Mouse (Mus musculus): ENCODE results near the gene Atp6v0a2.

Atp6v0a2 gene

DNA sequence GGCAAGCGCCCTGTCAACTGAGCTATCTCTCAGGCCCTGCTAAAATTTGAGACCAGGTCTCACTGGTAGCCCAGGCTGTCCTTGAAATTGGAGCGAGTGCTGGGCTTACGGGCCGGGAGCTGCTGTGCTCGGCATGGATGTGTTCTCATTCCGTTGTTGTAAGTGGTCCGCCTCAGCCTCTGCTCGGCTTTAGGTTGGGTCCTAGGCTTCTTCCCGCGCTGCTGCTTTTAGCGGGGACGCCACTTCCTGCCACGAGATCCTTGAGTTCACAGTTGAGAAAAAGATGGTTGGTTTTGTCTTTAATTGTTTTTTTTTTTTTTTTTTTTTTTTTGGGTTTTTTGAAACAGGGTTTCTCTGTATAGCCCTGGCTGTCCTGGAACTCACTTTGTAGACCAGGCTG, 9.5 kb downstream of the Atp6v0a2 start:
- no peak for DNase-seq

- no peak for DNase-seq
These were observed 85.4 kb downstream of the Atp6v0a2 start for GRCm38 (mm10) chr5:124713741-124714140.

DNA sequence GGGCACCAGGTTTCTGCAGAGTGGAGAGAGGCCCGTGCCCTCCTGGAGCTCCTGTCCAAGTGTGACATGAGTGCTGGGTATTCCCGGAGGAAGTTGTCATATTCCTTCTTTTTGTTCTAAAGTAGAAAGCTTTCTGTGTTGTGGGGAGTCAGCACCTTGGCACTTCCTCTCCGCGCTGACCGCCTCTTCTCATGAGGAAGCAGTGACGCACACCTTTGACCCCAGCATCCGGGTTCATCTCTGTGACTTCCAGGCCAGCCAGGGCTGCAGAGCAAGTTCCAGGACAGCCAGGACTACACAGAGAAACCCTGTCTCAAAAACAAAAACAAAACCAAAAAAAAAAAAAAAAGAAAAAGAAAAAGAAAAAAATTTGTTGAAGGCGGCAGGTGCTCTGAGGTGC, 86.8 kb downstream of the Atp6v0a2 start:
- peak; percentile 15 for DNase-seq

- no peak for DNase-seq
These were observed 89.6 kb downstream of the Atp6v0a2 start for GRCm38 (mm10) chr5:124717969-124718368.

DNA sequence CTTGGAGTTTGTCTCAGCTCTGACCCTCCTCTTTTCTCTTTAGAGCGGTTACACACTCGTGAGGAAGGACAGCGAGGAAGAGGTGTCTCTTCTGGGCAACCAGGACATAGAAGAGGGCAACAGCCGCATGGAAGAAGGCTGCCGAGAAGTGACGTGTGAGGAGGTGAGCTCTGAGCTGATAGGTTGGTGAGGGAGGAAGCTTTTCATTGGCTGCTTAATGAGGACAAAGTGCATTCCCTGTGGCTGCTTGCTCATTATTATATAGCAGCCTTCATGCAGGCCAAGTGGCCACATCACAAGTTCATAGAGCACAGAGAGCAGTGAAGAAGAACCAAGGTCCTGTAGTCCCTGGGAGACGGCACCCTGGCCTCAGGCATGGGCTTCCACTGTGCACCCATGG, 90.0 kb downstream of the Atp6v0a2 start:
- DNase-seq, result no peak

- no peak for DNase-seq
These were observed 94.7 kb downstream of the Atp6v0a2 start for GRCm38 (mm10) chr5:124723125-124723524.

GRCm38 (mm10) chr5:124724997-124725396, 96.6 kb downstream of the Atp6v0a2 start, which contains the start of gene Dnah10:
Dnah10 (plus strand) TSS chr5:124725085.
- DNase-seq, result no peak

DNA sequence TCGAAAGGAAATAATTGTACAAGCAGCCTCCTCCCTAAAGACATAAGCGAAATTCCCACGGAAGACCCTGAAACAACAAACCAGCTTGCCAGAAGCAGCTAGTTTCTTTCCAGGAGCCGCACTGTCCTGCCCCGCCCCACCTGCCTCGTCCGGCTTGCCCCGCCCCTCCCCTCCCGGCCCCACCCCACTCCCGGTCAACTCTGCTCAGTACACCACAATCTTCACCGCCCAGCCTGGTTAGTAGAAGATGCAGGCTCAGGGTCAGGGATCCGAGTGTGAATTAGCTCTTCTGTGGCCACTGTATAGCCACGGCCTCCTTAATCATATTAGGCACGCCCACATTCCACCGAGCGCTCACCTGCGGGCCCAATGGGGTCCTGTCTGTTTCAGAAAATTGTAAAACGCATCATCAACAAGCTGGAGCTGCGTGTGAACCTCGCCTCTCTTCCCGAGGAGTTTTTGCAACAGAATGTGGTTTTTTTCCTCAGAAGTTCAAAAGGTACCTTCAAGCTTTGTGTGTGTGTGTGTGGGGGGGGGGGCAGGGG, 101.4 kb downstream of the Atp6v0a2 start:
- peak; percentile 29 for DNase-seq

DNA sequence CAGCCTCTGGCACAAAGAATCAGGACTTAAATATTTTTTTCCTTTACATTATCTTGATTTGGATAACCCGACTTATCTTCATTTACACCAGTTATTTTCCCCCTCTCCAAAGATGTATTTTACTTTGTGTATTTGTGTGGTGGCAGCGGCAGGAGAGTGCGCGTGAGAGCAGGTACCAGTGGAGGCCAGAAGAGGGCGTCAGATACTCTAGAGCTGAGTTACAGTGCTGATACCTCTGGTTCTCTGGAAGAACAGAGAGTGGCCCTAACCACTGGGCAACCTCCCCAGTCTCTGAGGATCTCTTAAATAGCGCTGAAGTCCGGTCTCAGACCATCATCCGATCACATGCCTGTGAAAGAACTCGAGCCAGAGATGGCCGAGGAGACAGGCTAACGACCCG, 105.6 kb downstream of the Atp6v0a2 start:
- no peak for DNase-seq

DNA sequence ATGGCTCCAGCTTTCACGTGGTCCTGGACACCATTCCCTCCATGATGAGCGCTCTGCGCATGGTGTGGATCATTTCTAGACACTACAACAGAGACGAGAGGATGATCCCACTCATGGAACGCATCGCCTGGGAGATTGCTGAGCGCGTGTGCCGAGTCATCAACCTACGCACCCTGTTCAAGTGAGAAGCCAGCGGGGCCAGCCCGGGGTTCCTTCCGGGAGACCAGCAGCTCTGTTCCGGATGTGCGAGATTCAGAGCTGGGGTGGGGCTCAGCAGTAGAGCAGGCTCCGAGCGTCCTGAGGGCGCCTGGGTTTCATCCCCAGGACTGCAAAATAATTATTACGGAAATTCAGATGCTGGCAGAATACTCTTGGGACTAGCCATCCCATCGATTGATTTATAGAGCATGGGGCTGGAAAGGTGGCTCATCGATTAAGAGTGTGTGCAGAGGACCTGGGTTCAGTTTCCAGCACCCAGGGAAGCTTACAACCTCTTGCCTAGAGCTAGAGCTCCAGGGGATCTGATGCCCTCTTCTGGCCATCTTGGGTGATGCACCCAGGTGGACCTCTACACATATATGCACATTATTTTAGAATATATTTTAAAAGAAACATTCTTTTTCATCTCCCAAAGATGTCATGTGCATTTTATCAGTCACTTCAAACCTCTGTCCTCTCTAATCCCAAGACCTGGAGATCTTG, 113.7 kb downstream of the Atp6v0a2 start:
- DNase-seq, result no peak

DNA sequence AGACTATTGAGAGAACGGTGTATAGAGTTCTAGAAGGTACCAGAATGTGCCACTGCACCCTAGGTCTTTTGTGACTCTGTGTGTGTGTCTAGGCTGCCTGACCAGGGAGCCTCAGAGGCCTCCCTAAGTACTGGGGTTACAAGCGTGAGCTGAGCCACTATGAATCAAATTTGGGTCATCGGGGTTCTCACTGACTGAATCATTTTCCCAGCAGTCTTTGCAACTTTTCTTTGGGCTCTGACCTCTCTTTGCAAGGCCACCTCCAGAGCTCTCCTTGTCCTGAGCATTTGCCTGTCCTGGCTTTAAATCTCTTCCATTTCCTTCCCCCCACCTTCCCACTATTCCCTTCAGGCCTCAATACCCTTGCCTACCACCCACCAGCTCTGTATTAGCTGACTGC, 115.5 kb downstream of the Atp6v0a2 start:
- DNase-seq, result no peak

GRCm38 (mm10) chr5:124746220-124746619, 117.8 kb downstream of the Atp6v0a2 start:
- no peak for DNase-seq

DNA sequence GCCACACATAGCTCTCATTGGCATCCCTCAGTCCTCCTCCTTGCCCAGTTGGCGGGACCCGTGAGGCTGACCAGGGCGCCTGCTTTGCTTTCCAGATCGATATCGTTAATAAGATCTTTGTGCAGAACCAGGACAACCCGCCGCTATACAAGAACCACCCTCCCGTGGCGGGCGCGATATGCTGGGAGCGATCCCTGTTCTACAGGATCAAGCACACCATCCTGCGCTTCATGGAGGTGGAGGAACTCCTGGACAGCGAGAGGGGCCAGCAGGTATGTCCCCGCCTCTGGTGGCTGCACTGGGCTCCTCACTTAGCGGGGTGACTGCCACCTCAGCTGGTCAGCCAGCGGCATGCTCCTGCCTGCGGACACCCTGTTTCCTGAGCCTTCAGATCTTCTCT, 119.9 kb downstream of the Atp6v0a2 start:
- no peak for DNase-seq

GRCm38 (mm10) chr5:124751656-124752055, 123.3 kb downstream of the Atp6v0a2 start:
- DNase-seq, result no peak

DNA sequence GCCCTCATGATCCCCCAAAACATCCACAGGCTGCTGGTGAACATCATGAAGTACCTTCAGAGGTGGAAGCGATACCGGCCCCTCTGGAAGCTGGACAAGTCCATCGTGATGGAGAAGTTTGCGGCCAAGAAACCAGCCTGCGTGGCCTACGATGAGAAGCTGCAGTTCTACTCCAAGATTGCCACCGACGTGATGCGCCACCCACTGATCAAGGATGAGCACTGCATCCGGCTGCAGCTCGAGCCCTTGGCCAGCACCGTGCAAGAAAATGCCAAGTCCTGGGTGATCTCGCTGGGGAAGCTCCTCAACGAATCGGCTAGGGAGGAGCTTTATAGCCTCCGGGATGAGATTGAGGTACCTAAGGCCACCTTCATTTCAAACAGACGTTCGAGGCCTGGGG, 132.6 kb downstream of the Atp6v0a2 start:
- no peak for DNase-seq

- no peak for DNase-seq
These were observed 133.4 kb downstream of the Atp6v0a2 start for GRCm38 (mm10) chr5:124761787-124762186.
